Mouse (Mus musculus): Measurements from ENCODE around the gene Asb18. TPM values are rescaled to one million over a fixed set of nuclear protein-coding genes. Genes with fewer than 3 reads are reported as not detected.

The Asb18 gene
- total and polyA plus RNA-seq, 3 experiments = not detected

GRCm38 (mm10) chr1:89992256-89992655, 22.2 kb downstream of the Asb18 start:
- H3K4me3 ChIP-seq (ENCODE audit: control insufficient read depth in 1 of 2, insufficient read depth in 1 of 2, low read depth in 2 of 2, low read length in 2 of 2) = no peak overlapping the region
- no peaks in the 10 kb centered on the region for H3K4me1 ChIP-seq (ENCODE audit: control insufficient read depth in 1 of 2, insufficient read depth in 2 of 2, low read length in 2 of 2)
- TF ChIP-seq CTCF (IDR thresholded peaks at IDR 0.05 in 2 of 3, conservative IDR thresholded peaks at IDR 0.05 in 1 of 3; ENCODE audit: control insufficient read depth in 1 of 3, insufficient read depth in 1 of 3, low read depth in 2 of 3, low read length in 3 of 3, poor library complexity in 1 of 3, severe bottlenecking in 1 of 3) = no peak
- TF ChIP-seq TBP (IDR thresholded peaks at IDR 0.05; ENCODE audit: low read depth, low read length) = no peak
- no peak for TF ChIP-seq POLR2A (IDR thresholded peaks at IDR 0.05; ENCODE audit: control insufficient read depth in 1 of 2, insufficient read depth in 1 of 2, low read depth in 1 of 2, low read length in 2 of 2, poor library complexity in 1 of 2)
- no peak for TF ChIP-seq ELF1 (IDR thresholded peaks at IDR 0.05; ENCODE audit: low read depth, low read length)
- no peak for TF ChIP-seq UBTF (IDR thresholded peaks at IDR 0.05; ENCODE audit: borderline replicate concordance, insufficient read depth, low read depth, low read length)
- TF ChIP-seq GABPA (IDR thresholded peaks at IDR 0.05; ENCODE audit: low read depth, low read length) = no peak
- TF ChIP-seq MEF2A (IDR thresholded peaks at IDR 0.05; ENCODE audit: extremely low read depth, insufficient replicate concordance, low read depth, low read length, poor library complexity, severe bottlenecking) = no peak
- no peak for TF ChIP-seq TCF12 (IDR thresholded peaks at IDR 0.05; ENCODE audit: low read depth, low read length)
- TF ChIP-seq MAFK (IDR thresholded peaks at IDR 0.05; ENCODE audit: borderline replicate concordance, low read depth, low read length) = no peak
- no peak for TF ChIP-seq NELFE (IDR thresholded peaks at IDR 0.05; ENCODE audit: low read depth, low read length)
- no peak for TF ChIP-seq POLR2AphosphoS5 (IDR thresholded peaks at IDR 0.05; ENCODE audit: borderline replicate concordance, low read depth, low read length)
- no peak for TF ChIP-seq ETS1 (IDR thresholded peaks at IDR 0.05; ENCODE audit: low read depth, low read length)
- TF ChIP-seq MXI1 (IDR thresholded peaks at IDR 0.05; ENCODE audit: low read depth, low read length) = no peak
- no peak for TF ChIP-seq MYC (IDR thresholded peaks at IDR 0.05; ENCODE audit: low read depth, low read length)
- TF ChIP-seq NRF1 (IDR thresholded peaks at IDR 0.05; ENCODE audit: insufficient read depth, low read depth, low read length, poor library complexity, severe bottlenecking) = no peak
- TF ChIP-seq RAD21 (IDR thresholded peaks at IDR 0.05; ENCODE audit: low read depth, low read length) = no peak
- TF ChIP-seq ZC3H11A (IDR thresholded peaks at IDR 0.05; ENCODE audit: low read depth, low read length) = no peak
- no peak for TF ChIP-seq MYB (IDR thresholded peaks at IDR 0.05; ENCODE audit: low read depth, low read length)
- H3K27ac ChIP-seq (ENCODE audit: control insufficient read depth, low read depth, low read length) = no peak overlapping the region
- H3K9me3 ChIP-seq (replicated peaks; ENCODE audit: insufficient read depth, low read length) = no peaks in the 10 kb centered on the region
- H3K27me3 ChIP-seq (ENCODE audit: control insufficient read depth in 1 of 2, insufficient read depth in 2 of 2, low read length in 2 of 2) = no peaks in the 10 kb centered on the region
- H3K36me3 ChIP-seq (ENCODE audit: control insufficient read depth in 1 of 2, insufficient read depth in 2 of 2, low read length in 2 of 2) = no peaks in the 10 kb centered on the region
- DNase-seq (ENCODE audit: low read depth, low spot score) = no peak
- H3K79me2 ChIP-seq (ENCODE audit: control insufficient read depth, insufficient read depth, low read length, poor library complexity) = no peaks in the 10 kb centered on the region
- H3K9ac ChIP-seq (ENCODE audit: control insufficient read depth, low read depth, low read length, poor library complexity, severe bottlenecking) = no peak overlapping the region

- Histone ChIP-seq H3K27ac (ENCODE audit: control insufficient read depth, low read depth, low read length) (no peak overlapping the region), H3K4me1 (ENCODE audit: control insufficient read depth in 1 of 2, insufficient read depth in 2 of 2, low read length in 2 of 2) (no peaks in the 10 kb centered on the region), H3K9me3 (replicated peaks; ENCODE audit: insufficient read depth, low read length) (no peaks in the 10 kb centered on the region), H3K36me3 (ENCODE audit: control insufficient read depth in 1 of 2, insufficient read depth in 2 of 2, low read length in 2 of 2) (no peaks in the 10 kb centered on the region), H3K9ac (ENCODE audit: control insufficient read depth, low read depth, low read length, poor library complexity, severe bottlenecking) (no peak overlapping the region), H3K4me3 (ENCODE audit: control insufficient read depth in 1 of 2, insufficient read depth in 1 of 2, low read depth in 2 of 2, low read length in 2 of 2) (no peak overlapping the region), H3K27me3 (ENCODE audit: control insufficient read depth in 1 of 2, insufficient read depth in 2 of 2, low read length in 2 of 2) (no peaks in the 10 kb centered on the region), H3K79me2 (ENCODE audit: control insufficient read depth, insufficient read depth, low read length, poor library complexity) (no peaks in the 10 kb centered on the region)
- TF ChIP-seq GATA1 (IDR thresholded peaks at IDR 0.05; ENCODE audit: low read depth, low read length) (no peak), RAD21 (IDR thresholded peaks at IDR 0.05; ENCODE audit: low read depth, low read length) (no peak), TCF12 (IDR thresholded peaks at IDR 0.05; ENCODE audit: low read depth, low read length) (no peak), ZC3H11A (IDR thresholded peaks at IDR 0.05; ENCODE audit: low read depth, low read length) (no peak), MYB (IDR thresholded peaks at IDR 0.05; ENCODE audit: low read depth, low read length) (no peak), CHD2 (IDR thresholded peaks at IDR 0.05; ENCODE audit: low read length) (no peak), POLR2AphosphoS5 (IDR thresholded peaks at IDR 0.05; ENCODE audit: borderline replicate concordance, low read depth, low read length) (no peak), KAT2A (conservative IDR thresholded peaks at IDR 0.05; ENCODE audit: low read depth, low read length) (no peak), MXI1 (IDR thresholded peaks at IDR 0.05; ENCODE audit: low read depth, low read length) (no peak), TBP (IDR thresholded peaks at IDR 0.05; ENCODE audit: low read depth, low read length) (no peak), ETS1 (IDR thresholded peaks at IDR 0.05; ENCODE audit: low read depth, low read length) (no peak), ZMIZ1 (IDR thresholded peaks at IDR 0.05; ENCODE audit: low read depth, low read length) (no peak), ZNF384 (IDR thresholded peaks at IDR 0.05; ENCODE audit: low read depth, low read length) (no peak), POLR2AphosphoS2 (IDR thresholded peaks at IDR 0.05; ENCODE audit: low read length) (no peak), MEF2A (IDR thresholded peaks at IDR 0.05; ENCODE audit: extremely low read depth, insufficient replicate concordance, low read depth, low read length, poor library complexity, severe bottlenecking) (no peak)
- DNase-seq (ENCODE audit: low read depth, low spot score) = no peak
Measured at GRCm38 (mm10) chr1:89977261-89977660, 37.2 kb downstream of the Asb18 start.
